In genomic region chr12:73160341-73160740, GRCm38 (mm10) we compare ENCODE assay signal across 13 mouse cellular contexts. TPM values are rescaled to one million over a fixed set of nuclear protein-coding genes. Genes with fewer than 3 reads are reported as not detected.
DNase-seq lines count a peak whose midpoint lies in the region; ATAC-seq lines count a peak whose summit lies in the region.
"Had no signal": no experiment of that assay in that cellular context is flagged by ENCODE, and none has a peak within 500 bp of the region (broad histone marks: within the 10 kb centered on the region; RNA-seq: fewer than 3 reads in every experiment).

No protein-coding gene starts in this region.

- 43% methylated on average over 4 of the region's 4 CpGs for WGBS in heart, embryonic 11.5 days (ENCODE audit: insufficient replicate concordance)

- no peak overlapping the region for H3K4me3 ChIP-seq in heart, embryonic 11.5 days (ENCODE audit: low read depth, low read length)
- H3K4me3 ChIP-seq: embryonic facial prominence, embryonic 12.5 days had no signal

- ATAC-seq in heart, embryonic 11.5 days (replicated peaks; ENCODE audit: insufficient number of reproducible peaks, low FRiP score, low TSS enrichment), result no peak
- ATAC-seq in megakaryocyte progenitor cell, adult 5-6 weeks (replicated peaks; ENCODE audit: poor library complexity), result peak; percentile 72
- ATAC-seq: hindbrain, embryonic 16.5 days had no signal

- no peak overlapping the region for H3K27ac ChIP-seq in heart, embryonic 11.5 days (ENCODE audit: low read depth, low read length)
- H3K27ac ChIP-seq: embryonic facial prominence, embryonic 12.5 days had no signal

- no peaks in the 10 kb centered on the region for H3K27me3 ChIP-seq in heart, embryonic 11.5 days (ENCODE audit: control insufficient read depth, insufficient read depth, low read length)
- H3K27me3 ChIP-seq: embryonic facial prominence, embryonic 12.5 days had no signal

- peaks cover 7% of the 10 kb centered on the region for H3K4me1 ChIP-seq in heart, embryonic 11.5 days (ENCODE audit: control insufficient read depth, insufficient read depth, low read length)
- H3K4me1 ChIP-seq: embryonic facial prominence, embryonic 12.5 days had no signal

- no peaks in the 10 kb centered on the region for H3K36me3 ChIP-seq in heart, embryonic 11.5 days (ENCODE audit: control insufficient read depth, insufficient read depth, low read length)
- H3K36me3 ChIP-seq: embryonic facial prominence, embryonic 12.5 days had no signal

- intact Hi-C loops in heart, postnatal 14 days (cut with DNase I), result loop anchor here (5.0 kb wide), 1 partner anchor 42 kb away; no protein-coding TSS in a partner anchor

- peaks cover under 1% of the 10 kb centered on the region; the same call in 1 of the 2 replicates for H3K9me3 ChIP-seq in heart, embryonic 11.5 days (replicated peaks; ENCODE audit: control insufficient read depth, low read length)
- H3K9me3 ChIP-seq: embryonic facial prominence, embryonic 12.5 days had no signal

- peak; percentile 11 for DNase-seq in heart, adult 8-10 months (ENCODE audit: low spot score)
- peak; percentile 29 for DNase-seq in brain, adult 2 months (ENCODE audit: low read depth, low spot score)
- DNase-seq in heart, postnatal 14 days, result peak; percentile 21 to 35
- no peak for DNase-seq in retina, postnatal 1 day
- no peak for DNase-seq in liver
- no peak for DNase-seq in frontal cortex, postnatal 25 days (ENCODE audit: low spot score in 2 of 2)
- DNase-seq: cerebellum, adult 11 months; kidney, postnatal 36 days; right cerebral cortex, postnatal 14 days had no signal

- H3K4me2 ChIP-seq in heart, embryonic 11.5 days, result no peak overlapping the region
- H3K4me2 ChIP-seq: embryonic facial prominence, embryonic 12.5 days had no signal

- no peak overlapping the region for H3K9ac ChIP-seq in heart, embryonic 11.5 days (ENCODE audit: low read depth, low read length)
- H3K9ac ChIP-seq: embryonic facial prominence, embryonic 12.5 days had no signal

RNA-seq across cellular contexts. Expression of gene Mnat1, which starts 36.8 kb away (rescaled TPM):
- 10 to 100 TPM; 18.1 to 22.3 (median 20.5) TPM for total RNA-seq in heart, adult 8-10 months (2022)
- 32.6 and 32.8 TPM in 2 replicates for polyA plus RNA-seq in heart, embryonic 11.5 days (2014; fragmentation: Nextera tagmentation; extraction: Ambion mirVana)
- 10 to 100 TPM; 19.3 to 20.0 TPM for total RNA-seq in heart, postnatal 14 days (2021)
- total RNA-seq in megakaryocyte progenitor cell, adult 5-6 weeks (2015), result 29.2 and 35.0 TPM in 2 replicates
- 39.6 and 52.3 TPM in 2 replicates for total RNA-seq in megakaryocyte progenitor cell, adult 5-6 weeks (2017)

RNA-seq across cellular contexts. Expression of gene Six4, which starts 47.1 kb away (rescaled TPM):
- total RNA-seq in heart, adult 8-10 months (2022), result 1 to 10 TPM; 5.1 to 7.8 (median 6.7) TPM
- 2.5 and 3.0 TPM in 2 replicates for polyA plus RNA-seq in heart, embryonic 11.5 days (2014; fragmentation: Nextera tagmentation; extraction: Ambion mirVana)
- 1 to 10 TPM; 2.2 to 2.8 TPM for total RNA-seq in heart, postnatal 14 days (2021)
- total RNA-seq in megakaryocyte progenitor cell, adult 5-6 weeks (2015), result 0.12 TPM in 1 of 2 replicates, not detected in the other
- not detected in 2 replicates for total RNA-seq in megakaryocyte progenitor cell, adult 5-6 weeks (2017)

Comparison
In these comparisons a context has a peak if more than half of its experiments do, and no peak if none do; other contexts are left out.
1. DNase-seq: peak in heart, adult 8-10 months (single experiment), brain, adult 2 months (single experiment) and heart, postnatal 14 days (2 of 2); none in retina, postnatal 1 day (single experiment), liver (single experiment) and frontal cortex, postnatal 25 days (0 of 2).